Mouse (Mus musculus) heart, adult 2 months (tissue): ENCODE data around the gene Dlk1.

Experiments
- CTCF ChIP-seq: fragments of 200-600 bp; IDR thresholded peaks from 2 replicates; pipeline ENCODE4 v1.8.1; 2022; ENCODE audit warnings: antibody characterized with exemption, mild to moderate bottlenecking, moderate library complexity
- EP300 ChIP-seq: fragments of 200-500 bp; IDR thresholded peaks from 2 replicates; pipeline ENCODE4 v1.6.1; 2011; ENCODE audit warnings: low read depth, low read length, control low read depth; ENCODE audit not compliant: insufficient read depth
- POLR2A ChIP-seq: fragments of 200-500 bp; IDR thresholded peaks from 2 replicates; pipeline ENCODE4 v1.6.1; 2011; ENCODE audit warnings: mild to moderate bottlenecking, low read depth, low read length, control low read depth; ENCODE audit not compliant: insufficient read depth

- no peak for TF ChIP-seq POLR2A
- no peak for TF ChIP-seq CTCF
- TF ChIP-seq EP300, result no peak
Measured at GRCm38 (mm10) chr12:109462594-109462993, 10.0 kb downstream of the Dlk1 start.
